Mouse (Mus musculus) cerebellum, adult 2 months (tissue): Measurements from ENCODE around the gene Ube2s. TPM values are rescaled to one million over a fixed set of nuclear protein-coding genes. Genes with fewer than 3 reads are reported as not detected.
"Not testable (repeated sequence)": the region's sequence is repeated elsewhere in the genome, so short reads cannot be mapped to it uniquely, and the experiment has no call there.

Source experiments
- DNase-seq, 2 experiments: peaks; one replicate each; pipeline ENCODE4 v3.0.0; 2021
- H3K27ac ChIP-seq: fragments of 200-500 bp; 2 replicates; pipeline ENCODE4 v1.5.1; 2012; ENCODE audit warnings: low read length, control low read depth, inconsistent platforms; ENCODE audit not compliant: insufficient read depth
- H3K27me3 ChIP-seq: fragments of 200-500 bp; 2 replicates; pipeline ENCODE4 v1.6.1; 2012; ENCODE audit warnings: inconsistent platforms, mild to moderate bottlenecking, low read length, moderate library complexity; ENCODE audit not compliant: control insufficient read depth, insufficient read depth
- H3K4me1 ChIP-seq: fragments of 200-500 bp; 2 replicates; pipeline ENCODE4 v1.6.1; 2011; ENCODE audit warnings: low read length; ENCODE audit not compliant: control insufficient read depth, insufficient read depth
- H3K4me3 ChIP-seq: fragments of 200-500 bp; replicated peaks from 2 replicates; pipeline ENCODE3; 2011; ENCODE audit warnings: mild to moderate bottlenecking, low read depth, low read length, control low read depth; ENCODE audit not compliant: insufficient read depth
- CTCF ChIP-seq: fragments of 200-500 bp; IDR thresholded peaks from 2 replicates; pipeline ENCODE4 v1.5.1; 2011; ENCODE audit warnings: low read depth, mild to moderate bottlenecking, control low read depth, low read length, moderate library complexity, borderline replicate concordance; ENCODE audit not compliant: insufficient read depth
- POLR2A ChIP-seq: fragments of 200-500 bp; IDR thresholded peaks from 2 replicates; pipeline ENCODE4 v1.6.1; 2011; ENCODE audit warnings: low read length, control low read depth, borderline replicate concordance; ENCODE audit not compliant: insufficient read depth
- WGBS: fragments of 180-500 bp; shearing (Covaris S2); methylation state at CpG from one replicate; pipeline ENCODE4 v1.1.7; 2018; 5-methylcytosine and 5-hydroxymethylcytosine counted together
- polyA plus RNA-seq: library from polyadenylated mRNA; depleted of rRNA; stranded (reverse); fragments of >200 nt; gene quantifications from 2 replicates; pipeline ENCODE4 v1.2.3, GENCODE M21; 2012; rRNA removed

The Ube2s gene
- polyA plus RNA-seq: 179 and 211 TPM in 2 replicates

DNA sequence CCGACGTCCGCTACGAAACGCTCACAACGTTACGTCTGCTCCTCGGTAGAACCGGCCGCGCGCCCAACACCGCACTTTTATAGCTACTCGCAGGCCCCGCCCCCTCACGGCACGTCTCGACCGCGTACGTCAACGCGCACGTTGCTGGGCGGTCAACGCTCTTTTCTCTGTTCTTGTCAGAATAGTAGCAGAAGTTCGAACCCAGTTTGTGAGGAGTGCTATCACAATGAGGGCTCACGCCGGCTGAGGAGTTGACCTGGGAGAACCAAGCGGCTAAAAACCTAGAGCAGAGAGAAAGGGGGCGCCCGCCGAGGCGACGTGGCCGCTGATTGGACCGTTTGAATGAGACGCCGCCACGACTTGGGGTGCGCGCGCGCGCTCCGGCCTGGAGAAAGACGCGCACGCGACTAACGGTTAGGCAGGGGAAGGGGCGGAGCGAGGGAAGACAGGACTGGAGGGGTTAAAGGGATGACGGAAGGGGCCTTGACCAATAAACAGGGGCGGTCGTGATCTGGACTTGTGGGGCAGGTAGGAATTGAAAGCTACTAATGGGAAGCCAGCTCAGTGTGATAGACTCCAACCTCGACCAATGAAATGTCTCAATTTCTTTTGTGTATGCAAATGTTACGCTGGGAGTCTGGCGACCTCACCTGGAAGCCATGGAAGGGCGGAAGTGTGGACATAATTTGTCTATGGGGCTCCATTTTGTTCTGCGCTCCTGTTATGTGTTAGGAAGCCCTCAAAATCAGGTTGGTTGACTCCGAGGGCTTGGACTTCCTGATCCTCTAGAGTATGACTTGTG lies at the start of gene Ube2s:
Gene Ube2s, minus strand, starts transcription at position 288 of the 802 bp plus-strand sequence.
- TF ChIP-seq CTCF: no peak
- TF ChIP-seq POLR2A: peak; percentile 79
- under 1% methylated on average over 62 of the region's 62 CpGs for WGBS

DNA sequence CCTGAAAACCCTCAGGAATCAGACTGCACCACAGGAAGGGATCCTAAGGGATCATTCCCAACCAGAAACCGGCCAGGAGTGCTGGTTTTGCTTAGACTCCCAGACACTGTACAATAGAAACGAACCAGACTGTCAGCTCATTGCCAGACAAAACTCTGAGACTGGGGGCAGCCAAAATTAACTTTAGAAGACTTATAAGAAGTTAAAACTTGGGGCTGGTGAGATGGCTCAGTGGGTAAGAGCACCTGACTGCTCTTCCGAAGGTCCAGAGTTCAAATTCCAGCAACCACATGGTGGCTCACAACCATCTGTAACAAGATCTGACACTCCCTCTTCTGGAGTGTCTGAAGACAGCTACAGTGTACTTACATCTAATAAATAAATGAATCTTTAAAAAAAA lies 48.5 kb upstream of the Ube2s start:
- H3K27me3 ChIP-seq, DNase-seq, H3K4me3 ChIP-seq, H3K27ac ChIP-seq, H3K4me1 ChIP-seq: not testable (repeated sequence)
- WGBS: 69% methylated on average over 3 of the region's 3 CpGs

More for the DNA sequence above, at the start of gene Ube2s:
- no peaks in the 10 kb centered on the region for H3K4me1 ChIP-seq
- peak; percentile 98 to 100 for DNase-seq
- H3K27me3 ChIP-seq: no peaks in the 10 kb centered on the region
- H3K27ac ChIP-seq: peak within 1 kb of the TSS; percentile 99
- H3K4me3 ChIP-seq: peak within 1 kb of the TSS; percentile 90

GRCm38 (mm10) chr7:4859418-4859978 lies 47.1 kb upstream of the Ube2s start:
- no peak for DNase-seq
- Histone ChIP-seq H3K4me3 (no peak overlapping the region), H3K4me1 (peaks cover 3% of the 10 kb centered on the region), H3K27me3 (no peaks in the 10 kb centered on the region), H3K27ac (no peak overlapping the region)
- TF ChIP-seq POLR2A: no peak
- no peak for TF ChIP-seq CTCF
- WGBS: 71% methylated on average over 12 of the region's 12 CpGs

GRCm38 (mm10) chr7:4857321-4857720 lies 44.9 kb upstream of the Ube2s start:
- DNase-seq: peak in 1 of 2 experiments; percentile 55
- no peak overlapping the region for H3K27ac ChIP-seq
- WGBS: 69% methylated on average over 7 of the region's 7 CpGs
- H3K4me3 ChIP-seq: no peak overlapping the region
- TF ChIP-seq POLR2A: no peak
- TF ChIP-seq CTCF: no peak
- no peaks in the 10 kb centered on the region for H3K4me1 ChIP-seq
- no peaks in the 10 kb centered on the region for H3K27me3 ChIP-seq

DNA sequence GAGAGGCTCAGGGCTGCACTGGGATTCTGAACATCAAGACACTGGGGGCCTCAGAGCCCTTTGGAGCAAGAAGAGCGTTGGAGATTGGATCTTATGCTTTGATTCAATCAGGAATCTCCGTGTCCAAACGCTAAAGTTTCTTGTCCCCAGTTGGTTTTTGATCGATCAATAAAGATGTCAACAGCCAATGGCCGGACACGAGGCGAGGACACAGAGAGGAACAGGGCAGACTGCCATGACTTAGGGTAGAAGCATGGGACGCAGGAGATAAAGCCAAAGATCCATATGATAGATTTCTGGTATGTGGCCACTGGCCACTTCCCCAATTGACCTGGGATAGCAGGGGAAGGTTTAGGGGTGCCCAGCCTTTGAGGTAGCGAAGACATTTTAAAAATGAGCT lies 44.1 kb upstream of the Ube2s start:
- TF ChIP-seq POLR2A (no peak), CTCF (no peak)
- DNase-seq: no peak
- WGBS: 82% methylated on average over 9 of the region's 9 CpGs
- Histone ChIP-seq H3K27me3 (no peaks in the 10 kb centered on the region), H3K4me1 (no peaks in the 10 kb centered on the region), H3K27ac (no peak overlapping the region), H3K4me3 (no peak overlapping the region)

DNA sequence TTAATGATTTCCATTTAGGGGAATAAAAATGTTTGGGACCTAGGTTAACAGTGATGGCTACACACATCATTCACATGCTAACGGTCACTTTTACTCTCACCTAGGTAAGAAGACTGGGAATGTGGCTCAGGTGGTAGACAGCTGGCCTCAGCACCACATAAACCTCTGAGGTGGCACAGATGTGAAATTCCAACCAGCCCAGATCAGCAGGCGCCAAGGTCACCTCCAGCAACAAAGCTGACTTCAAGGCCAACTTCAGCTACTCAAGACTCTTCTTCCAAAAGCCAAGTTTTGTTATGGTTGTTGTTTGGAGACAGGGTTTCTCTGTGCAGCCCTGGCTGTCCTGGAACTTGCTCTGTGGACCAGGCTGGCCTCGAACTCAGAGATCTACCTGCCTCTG lies 41.2 kb upstream of the Ube2s start:
- Histone ChIP-seq H3K4me1 (no peaks in the 10 kb centered on the region), H3K4me3 (no peak overlapping the region), H3K27ac (no peak overlapping the region), H3K27me3 (no peaks in the 10 kb centered on the region)
- TF ChIP-seq CTCF: no peak
- TF ChIP-seq POLR2A: no peak
- DNase-seq: no peak
- WGBS: 80% methylated on average over 3 of the region's 3 CpGs

GRCm38 (mm10) chr7:4851315-4851688 lies 38.9 kb upstream of the Ube2s start:
- WGBS: 67% methylated on average over 8 of the region's 8 CpGs

More at GRCm38 (mm10) chr7:4851315-4851688, 38.9 kb upstream of the Ube2s start:
- no peaks in the 10 kb centered on the region for H3K27me3 ChIP-seq
- TF ChIP-seq CTCF (no peak), POLR2A (no peak)
- no peak overlapping the region for H3K27ac ChIP-seq
- DNase-seq: no peak
- H3K4me1 ChIP-seq: no peaks in the 10 kb centered on the region
- no peak overlapping the region for H3K4me3 ChIP-seq
